Mouse (Mus musculus): Measurements from ENCODE around the gene Prn. TPM values are rescaled to one million over a fixed set of nuclear protein-coding genes. Genes with fewer than 3 reads are reported as not detected.

Prn gene
- polyA plus RNA-seq (2015; fragmentation: Illumina TruSeq; extraction: RNeasy Lipid Tissue Mini Kit (QIAGEN cat#74804); ENCODE audit: insufficient read depth, low read depth, low replicate concordance): not detected

GRCm38 (mm10) chr2:131909683-131910572, at the start of gene Prn, which contains the start of gene Prnp:
TSS of gene Prn (plus strand) at chr2:131909957.
TSS of gene Prnp (plus strand) at chr2:131909928.

GRCm38 (mm10) chr2:131950598-131951095, 40.9 kb downstream of the Prn start, which contains the start of gene Prnd:
TSS of gene Prnd (plus strand) at chr2:131950861.

Other genes with a start within 250 kb of the Prn start
- gene Erv3, start 50.2 kb upstream of the Prn start, polyA plus RNA-seq (2015; fragmentation: Illumina TruSeq; extraction: RNeasy Lipid Tissue Mini Kit (QIAGEN cat#74804); ENCODE audit: insufficient read depth, low read depth, low replicate concordance): not detected
- gene Prnp, start within 50 bp of the Prn start, polyA plus RNA-seq (2015; fragmentation: Illumina TruSeq; extraction: RNeasy Lipid Tissue Mini Kit (QIAGEN cat#74804); ENCODE audit: insufficient read depth, low read depth, low replicate concordance): 38.7 TPM
- not detected for gene Prnd, start 40.9 kb downstream of the Prn start, polyA plus RNA-seq (2015; fragmentation: Illumina TruSeq; extraction: RNeasy Lipid Tissue Mini Kit (QIAGEN cat#74804); ENCODE audit: insufficient read depth, low read depth, low replicate concordance)
- 3.9 TPM for gene Rassf2, start 120.3 kb downstream of the Prn start, polyA plus RNA-seq (2015; fragmentation: Illumina TruSeq; extraction: RNeasy Lipid Tissue Mini Kit (QIAGEN cat#74804); ENCODE audit: insufficient read depth, low read depth, low replicate concordance)
- 4.2 TPM for gene Slc23a2, start 235.2 kb downstream of the Prn start, polyA plus RNA-seq (2015; fragmentation: Illumina TruSeq; extraction: RNeasy Lipid Tissue Mini Kit (QIAGEN cat#74804); ENCODE audit: insufficient read depth, low read depth, low replicate concordance)

Data from pancreas, adult 10 weeks (tissue).